Mouse (Mus musculus) NIH3T3 (cell line): ENCODE measurements around the gene Olfr943.

Source experiments
- DNase-seq: peaks from one replicate; pipeline ENCODE4 v3.0.0-alpha.2; 2012; ENCODE audit warnings: low read depth

The Olfr943 gene

GRCm38 (mm10) chr9:39166004-39166403 is at the start of gene Olfr943:
Gene Olfr943 (plus strand): TSS chr9:39166304.
- no peak for DNase-seq

- DNase-seq: no peak
These were observed 38.8 kb upstream of the Olfr943 start for GRCm38 (mm10) chr9:39127326-39127725.

GRCm38 (mm10) chr9:39127831-39128230 is 38.3 kb upstream of the Olfr943 start, which contains the start of gene Olfr27:
Gene Olfr27 (plus strand): TSS chr9:39128131.
- no peak for DNase-seq

GRCm38 (mm10) chr9:39152401-39152800 is 13.7 kb upstream of the Olfr943 start:
- no peak for DNase-seq

- no peak for DNase-seq
These were observed 35.5 kb downstream of the Olfr943 start, which contains the start of gene Olfr944 for GRCm38 (mm10) chr9:39201620-39202019. Gene Olfr944 (plus strand): TSS chr9:39201920.
